Mouse (Mus musculus) fat pad, adult 2 months (tissue): ENCODE results near the gene Eipr1.
A peak's percentile ranks its signal among the peaks of the same experiment; 100 is the strongest.

ENCODE experiments used
- DNase-seq: peaks from one replicate; pipeline ENCODE4 v3.0.0-alpha.2; 2011; ENCODE audit warnings: low read depth, low spot score; ENCODE audit errors: extremely low read depth

The Eipr1 gene

GRCm38 (mm10) chr12:28773815-28774214 lies 22.2 kb downstream of the Eipr1 start:
- no peak for DNase-seq

- no peak for DNase-seq
Measured at GRCm38 (mm10) chr12:28775120-28775519, 23.5 kb downstream of the Eipr1 start.

- DNase-seq: no peak
Measured at GRCm38 (mm10) chr12:28775627-28776026, 24.0 kb downstream of the Eipr1 start.

GRCm38 (mm10) chr12:28780180-28780579 lies 28.6 kb downstream of the Eipr1 start:
- no peak for DNase-seq

- no peak for DNase-seq
Measured at GRCm38 (mm10) chr12:28782637-28783036, 31.0 kb downstream of the Eipr1 start.

GRCm38 (mm10) chr12:28784355-28784754 lies 32.8 kb downstream of the Eipr1 start:
- DNase-seq: no peak

GRCm38 (mm10) chr12:28784864-28785263 lies 33.3 kb downstream of the Eipr1 start:
- no peak for DNase-seq

GRCm38 (mm10) chr12:28785299-28785698 lies 33.7 kb downstream of the Eipr1 start:
- DNase-seq: no peak

- no peak for DNase-seq
Measured at GRCm38 (mm10) chr12:28786310-28786709, 34.7 kb downstream of the Eipr1 start.

- DNase-seq: no peak
Measured at GRCm38 (mm10) chr12:28792613-28793012, 41.0 kb downstream of the Eipr1 start.

GRCm38 (mm10) chr12:28793715-28794114 lies 42.1 kb downstream of the Eipr1 start:
- no peak for DNase-seq

- no peak for DNase-seq
Measured at GRCm38 (mm10) chr12:28795041-28795440, 43.4 kb downstream of the Eipr1 start.

GRCm38 (mm10) chr12:28796881-28797420 lies 45.3 kb downstream of the Eipr1 start:
- DNase-seq: no peak

GRCm38 (mm10) chr12:28799798-28800411 lies 48.3 kb downstream of the Eipr1 start:
- DNase-seq: no peak

GRCm38 (mm10) chr12:28800423-28800822 lies 48.8 kb downstream of the Eipr1 start:
- no peak for DNase-seq

GRCm38 (mm10) chr12:28800891-28801290 lies 49.3 kb downstream of the Eipr1 start:
- no peak for DNase-seq

GRCm38 (mm10) chr12:28801731-28802130 lies 50.1 kb downstream of the Eipr1 start:
- DNase-seq: no peak

GRCm38 (mm10) chr12:28803043-28803442 lies 51.4 kb downstream of the Eipr1 start:
- DNase-seq: no peak

- DNase-seq: peak; percentile 89
Measured at GRCm38 (mm10) chr12:28804558-28805481, 53.2 kb downstream of the Eipr1 start.

GRCm38 (mm10) chr12:28808786-28809375 lies 57.3 kb downstream of the Eipr1 start:
- no peak for DNase-seq

GRCm38 (mm10) chr12:28809756-28810337 lies 58.2 kb downstream of the Eipr1 start:
- no peak for DNase-seq
